Mouse (Mus musculus) hindlimb bud, embryonic 11.5 days (tissue): Measurements from ENCODE around the gene Cdhr1.
"Not testable (repeated sequence)": the region's sequence is repeated elsewhere in the genome, so short reads cannot be mapped to it uniquely, and the experiment has no call there.

Experiments used
- DNase-seq: peaks from one replicate; pipeline ENCODE4 v3.0.0-alpha.2; 2012; ENCODE audit warnings: low read depth, low spot score; ENCODE audit errors: extremely low spot score

The Cdhr1 gene

GRCm38 (mm10) chr14:37097956-37098530 lies at the start of gene Cdhr1:
Cdhr1 (minus strand) TSS chr14:37098347.
- DNase-seq = no peak

GRCm38 (mm10) chr14:37139051-37139710 lies 41.0 kb upstream of the Cdhr1 start:
- no peak for DNase-seq

- DNase-seq = not testable (repeated sequence)
Measured at GRCm38 (mm10) chr14:37137596-37137995, 39.4 kb upstream of the Cdhr1 start.

- no peak for DNase-seq
Measured at GRCm38 (mm10) chr14:37136110-37136509, 38.0 kb upstream of the Cdhr1 start.

GRCm38 (mm10) chr14:37135671-37136070 lies 37.5 kb upstream of the Cdhr1 start:
- peak; percentile 14 for DNase-seq

- peak; percentile 89 for DNase-seq
Measured at GRCm38 (mm10) chr14:37135127-37135593, 37.0 kb upstream of the Cdhr1 start, which contains the start of gene Ghitm. Ghitm (minus strand) TSS chr14:37135272.

- no peak for DNase-seq
Measured at GRCm38 (mm10) chr14:37134304-37135126, 36.4 kb upstream of the Cdhr1 start.

GRCm38 (mm10) chr14:37127652-37128051 lies 29.5 kb upstream of the Cdhr1 start:
- DNase-seq = no peak

- no peak for DNase-seq
Measured at GRCm38 (mm10) chr14:37119233-37119632, 21.1 kb upstream of the Cdhr1 start.

- DNase-seq = no peak
Measured at GRCm38 (mm10) chr14:37113922-37114321, 15.8 kb upstream of the Cdhr1 start, which contains the start of gene 2610528A11Rik. 2610528A11Rik (minus strand) TSS chr14:37114022.

GRCm38 (mm10) chr14:37112931-37113330 lies 14.8 kb upstream of the Cdhr1 start:
- DNase-seq = no peak

- no peak for DNase-seq
Measured at GRCm38 (mm10) chr14:37111371-37111770, 13.2 kb upstream of the Cdhr1 start.

- no peak for DNase-seq
Measured at GRCm38 (mm10) chr14:37110456-37110855, 12.3 kb upstream of the Cdhr1 start.

- DNase-seq = no peak
Measured at GRCm38 (mm10) chr14:37109975-37110374, 11.8 kb upstream of the Cdhr1 start.

- DNase-seq = no peak
Measured at GRCm38 (mm10) chr14:37109460-37109859, 11.3 kb upstream of the Cdhr1 start.

- no peak for DNase-seq
Measured at GRCm38 (mm10) chr14:37105846-37106245, 7.7 kb upstream of the Cdhr1 start.

- no peak for DNase-seq
Measured at GRCm38 (mm10) chr14:37104747-37105146, 6.6 kb upstream of the Cdhr1 start.

GRCm38 (mm10) chr14:37102484-37102883 lies 4.3 kb upstream of the Cdhr1 start:
- DNase-seq = no peak

GRCm38 (mm10) chr14:37101531-37101930 lies 3.4 kb upstream of the Cdhr1 start:
- no peak for DNase-seq

GRCm38 (mm10) chr14:37095556-37095955 lies 2.6 kb downstream of the Cdhr1 start:
- no peak for DNase-seq

- no peak for DNase-seq
Measured at GRCm38 (mm10) chr14:37094436-37094835, 3.7 kb downstream of the Cdhr1 start.

- DNase-seq = no peak
Measured at GRCm38 (mm10) chr14:37083755-37084154, 14.4 kb downstream of the Cdhr1 start.
